Mouse (Mus musculus) colon, adult 2 months (tissue): Measurements from ENCODE around the gene Krt33a. TPM values are rescaled to one million over a fixed set of nuclear protein-coding genes. Genes with fewer than 3 reads are reported as not detected.

Experiments
- polyA plus RNA-seq: library from polyadenylated mRNA; depleted of rRNA; stranded (reverse); fragments of >200 nt; gene quantifications from 2 replicates; pipeline ENCODE4 v1.2.3, GENCODE M21; 2012; rRNA removed

The Krt33a gene
- not detected in 2 replicates for polyA plus RNA-seq

GRCm38 (mm10) chr11:100016112-100016511 lies at the start of gene Krt33a:
TSS of gene Krt33a (minus strand) at chr11:100016212.

GRCm38 (mm10) chr11:100050451-100050850 lies 34.4 kb upstream of the Krt33a start, which contains the start of gene Krt31:
TSS of gene Krt31 (minus strand) at chr11:100050551.

GRCm38 (mm10) chr11:100041454-100041853 lies 25.4 kb upstream of the Krt33a start, which contains the start of gene Krt34:
TSS of gene Krt34 (minus strand) at chr11:100041554.

GRCm38 (mm10) chr11:100029768-100030167 lies 13.8 kb upstream of the Krt33a start, which contains the start of gene Krt33b:
TSS of gene Krt33b (minus strand) at chr11:100029868.

GRCm38 (mm10) chr11:99993620-99994383 lies 22.2 kb downstream of the Krt33a start, which contains the start of gene Krtap17-1:
TSS of gene Krtap17-1 (minus strand) at chr11:99993994.

GRCm38 (mm10) chr11:99986180-99986647 lies 29.8 kb downstream of the Krt33a start, which contains the start of gene Krtap16-1:
TSS of gene Krtap16-1 (minus strand) at chr11:99986597.

GRCm38 (mm10) chr11:99978953-99979352 lies 37.1 kb downstream of the Krt33a start, which contains the start of gene Krtap29-1:
TSS of gene Krtap29-1 (minus strand) at chr11:99979053.

Other genes starting within 250 kb of the Krt33a start
- gene Gm11595, start 243.3 kb downstream of the Krt33a start, polyA plus RNA-seq, result not detected in 2 replicates
- gene Krtap4-8, start 235.5 kb downstream of the Krt33a start, polyA plus RNA-seq, result not detected in 2 replicates
- gene Krtap4-9, start 231.0 kb downstream of the Krt33a start, polyA plus RNA-seq, result not detected in 2 replicates
- not detected in 2 replicates for gene Gm11596, start 222.7 kb downstream of the Krt33a start, polyA plus RNA-seq
- 0.33 TPM in 1 of 2 replicates, not detected in the other for gene Gm11569, start 217.3 kb downstream of the Krt33a start, polyA plus RNA-seq
- gene Gm11554, start 211.8 kb downstream of the Krt33a start, polyA plus RNA-seq, result not detected in 2 replicates
- gene Krtap4-13, start 206.3 kb downstream of the Krt33a start, polyA plus RNA-seq, result not detected in 2 replicates
- not detected in 2 replicates for gene Gm11564, start 200.5 kb downstream of the Krt33a start, polyA plus RNA-seq
- not detected in 2 replicates for gene 2300003K06Rik, start 178.1 kb downstream of the Krt33a start, polyA plus RNA-seq
- gene Krtap4-16, start 164.6 kb downstream of the Krt33a start, polyA plus RNA-seq, result 0.13 TPM in 1 of 2 replicates, not detected in the other
- not detected in 2 replicates for gene Gm11568, start 158.3 kb downstream of the Krt33a start, polyA plus RNA-seq
- not detected in 2 replicates for gene Gm11559, start 151.7 kb downstream of the Krt33a start, polyA plus RNA-seq
- gene Krtap9-1, start 142.8 kb downstream of the Krt33a start, polyA plus RNA-seq, result not detected in 2 replicates
- gene Gm11567, start 137.0 kb downstream of the Krt33a start, polyA plus RNA-seq, result not detected in 2 replicates
- not detected in 2 replicates for gene Krtap31-1, start 108.3 kb downstream of the Krt33a start, polyA plus RNA-seq
- gene Gm11565, start 101.5 kb downstream of the Krt33a start, polyA plus RNA-seq, result not detected in 2 replicates
- gene Krtap31-2, start 79.9 kb downstream of the Krt33a start, polyA plus RNA-seq, result not detected in 2 replicates
- not detected in 2 replicates for gene Krtap9-5, start 67.7 kb downstream of the Krt33a start, polyA plus RNA-seq
- not detected in 2 replicates for gene Krtap29-1, start 37.2 kb downstream of the Krt33a start, polyA plus RNA-seq
- not detected in 2 replicates for gene Krtap16-1, start 29.6 kb downstream of the Krt33a start, polyA plus RNA-seq
- 0.32 TPM in 1 of 2 replicates, not detected in the other for gene Krtap17-1, start 22.2 kb downstream of the Krt33a start, polyA plus RNA-seq
- not detected in 2 replicates for gene Krt33b, start 13.7 kb upstream of the Krt33a start, polyA plus RNA-seq
- gene Krt34, start 25.3 kb upstream of the Krt33a start, polyA plus RNA-seq, result not detected in 2 replicates
- gene Krt31, start 34.3 kb upstream of the Krt33a start, polyA plus RNA-seq, result not detected in 2 replicates
- gene Krt32, start 72.0 kb upstream of the Krt33a start, polyA plus RNA-seq, result not detected in 2 replicates
- not detected in 2 replicates for gene Krt35, start 80.0 kb upstream of the Krt33a start, polyA plus RNA-seq
- gene Krt36, start 89.4 kb upstream of the Krt33a start, polyA plus RNA-seq, result 0.98 and 1.9 TPM in 2 replicates
- gene Krt13, start 105.4 kb upstream of the Krt33a start, polyA plus RNA-seq, result 0.08 and 0.31 TPM in 2 replicates
- gene Krt15, start 119.7 kb upstream of the Krt33a start, polyA plus RNA-seq, result 0.41 and 0.70 TPM in 2 replicates
- gene Krt19, start 132.5 kb upstream of the Krt33a start, polyA plus RNA-seq, result 4,854 and 4,867 TPM in 2 replicates
- not detected in 2 replicates for gene Krt9, start 177.0 kb upstream of the Krt33a start, polyA plus RNA-seq
- 1.2 and 1.8 TPM in 2 replicates for gene Krt14, start 191.3 kb upstream of the Krt33a start, polyA plus RNA-seq
- gene Krt16, start 232.7 kb upstream of the Krt33a start, polyA plus RNA-seq, result 0.43 TPM in 1 of 2 replicates, not detected in the other
- 15.9 and 16.8 TPM in 2 replicates for gene Krt17, start 244.8 kb upstream of the Krt33a start, polyA plus RNA-seq